Mouse (Mus musculus) gonadal fat pad, adult 2 months (tissue): Measurements from ENCODE around the gene Nfam1. TPM values are rescaled to one million over a fixed set of nuclear protein-coding genes. Genes with fewer than 3 reads are reported as not detected.

Source experiments
- DNase-seq: peaks from one replicate; pipeline ENCODE4 v3.0.0-alpha.2; 2012; ENCODE audit warnings: low read depth
- polyA plus RNA-seq: library from polyadenylated mRNA; depleted of rRNA; stranded (reverse); fragments of >200 nt; gene quantifications from 2 replicates; pipeline ENCODE4 v1.2.3, GENCODE M21; 2012

The Nfam1 gene
- polyA plus RNA-seq, 1 experiment, result 7.3 TPM

DNA sequence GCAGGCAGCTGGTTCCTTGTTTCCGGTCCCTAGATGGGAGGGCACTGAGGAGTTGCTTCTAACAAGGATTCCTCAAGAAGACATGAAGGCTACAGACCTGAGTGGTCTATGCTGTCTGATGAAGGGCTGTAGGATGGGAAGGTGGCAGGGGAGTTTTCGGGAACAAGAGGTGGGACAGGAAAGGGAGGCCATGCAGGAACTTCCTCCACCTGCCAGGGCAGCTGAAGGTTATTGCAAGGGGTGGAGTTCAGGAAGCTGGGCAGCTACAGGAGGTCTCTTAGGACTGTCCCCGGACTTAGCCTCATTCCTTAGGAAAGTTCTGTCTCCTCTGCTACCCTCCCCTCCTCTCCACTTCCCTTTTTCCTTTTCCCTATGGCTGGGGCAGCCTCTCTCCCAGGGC, 5.7 kb upstream of the Nfam1 start:
- DNase-seq, result no peak

- no peak for DNase-seq
Observed at GRCm38 (mm10) chr15:83037755-83038483, 4.8 kb upstream of the Nfam1 start.

DNA sequence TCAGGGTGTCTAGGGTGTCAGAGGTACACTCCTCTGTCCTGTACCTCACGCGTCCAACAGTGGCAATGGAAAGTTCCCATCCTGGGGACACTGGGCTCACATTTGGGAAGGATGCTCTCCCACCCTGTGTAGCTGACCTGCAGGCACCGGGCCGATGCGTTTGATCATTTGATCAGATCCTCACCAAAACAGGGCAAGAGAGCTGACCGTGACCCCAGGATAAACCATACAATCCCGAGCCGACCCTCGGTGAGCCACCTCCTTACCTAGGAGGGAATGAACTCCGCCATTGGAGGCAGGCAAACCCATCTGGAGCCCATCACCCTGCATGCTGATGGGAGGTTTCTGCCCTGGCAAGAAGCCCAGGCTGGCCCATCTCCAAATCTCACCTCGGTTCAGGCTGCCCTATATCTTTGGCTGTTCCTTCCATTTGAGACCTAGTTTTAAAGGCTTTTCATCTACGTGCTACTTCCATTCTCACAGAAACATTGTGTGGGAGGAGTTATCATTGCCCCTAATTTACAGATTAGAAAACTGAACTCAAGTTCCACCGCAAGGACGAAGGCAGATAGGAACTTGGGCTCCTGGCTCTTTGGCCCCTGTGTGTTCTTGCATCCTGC, 3.9 kb upstream of the Nfam1 start:
- no peak for DNase-seq

DNA sequence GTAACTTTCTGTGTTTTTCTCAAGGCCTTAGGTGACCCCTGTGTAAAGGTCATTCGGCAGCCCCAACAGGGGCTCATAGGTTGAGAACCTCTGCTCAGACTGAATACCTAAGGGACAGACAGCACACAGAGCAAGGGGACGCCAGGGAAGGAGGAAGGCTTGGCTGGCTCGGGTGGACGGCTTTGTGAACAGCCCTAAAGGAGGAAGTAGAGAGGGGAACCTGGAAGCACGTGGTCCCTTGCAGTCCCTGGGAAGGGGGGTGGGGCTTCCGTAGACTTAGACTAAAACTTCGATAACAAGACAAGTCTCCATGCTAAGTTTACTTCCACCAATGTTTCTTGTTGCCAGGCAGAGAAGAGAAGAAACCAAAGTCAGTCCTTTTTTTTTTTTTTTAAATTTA, 3.0 kb upstream of the Nfam1 start:
- DNase-seq, result no peak

DNA sequence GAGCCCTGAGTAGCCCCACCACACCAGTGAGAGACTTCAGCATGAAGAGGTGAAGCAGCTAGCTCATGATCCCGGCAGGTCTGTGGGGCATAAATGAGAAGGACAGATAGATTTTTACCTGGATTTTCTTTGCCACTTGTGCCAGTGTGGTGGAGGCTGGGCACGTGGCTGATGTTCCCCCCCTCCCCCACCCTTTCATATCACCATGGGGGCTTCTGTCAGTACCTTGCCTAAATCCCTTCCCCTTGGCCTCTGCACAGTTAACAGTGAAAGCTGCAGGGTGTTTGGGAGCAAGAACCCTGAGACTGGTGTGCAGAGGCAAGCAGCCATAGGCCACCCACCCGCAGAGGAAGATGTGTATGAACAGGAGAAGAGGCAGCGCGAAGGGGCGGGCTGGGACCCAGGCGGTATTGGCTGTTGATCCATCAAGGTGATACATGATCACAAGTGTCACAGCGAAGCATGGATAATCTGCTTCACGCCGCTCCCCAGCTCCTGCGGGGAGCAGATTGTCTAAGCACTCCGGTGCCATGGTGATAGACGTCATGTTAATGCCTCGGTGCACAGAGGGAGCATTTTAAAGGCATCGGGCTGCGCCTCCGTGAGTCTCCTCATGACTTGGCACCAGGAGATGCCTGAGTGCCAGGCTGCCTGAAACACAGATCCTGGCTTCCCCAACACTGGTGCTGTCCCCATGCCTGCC, 1.3 kb upstream of the Nfam1 start:
- no peak for DNase-seq

DNA sequence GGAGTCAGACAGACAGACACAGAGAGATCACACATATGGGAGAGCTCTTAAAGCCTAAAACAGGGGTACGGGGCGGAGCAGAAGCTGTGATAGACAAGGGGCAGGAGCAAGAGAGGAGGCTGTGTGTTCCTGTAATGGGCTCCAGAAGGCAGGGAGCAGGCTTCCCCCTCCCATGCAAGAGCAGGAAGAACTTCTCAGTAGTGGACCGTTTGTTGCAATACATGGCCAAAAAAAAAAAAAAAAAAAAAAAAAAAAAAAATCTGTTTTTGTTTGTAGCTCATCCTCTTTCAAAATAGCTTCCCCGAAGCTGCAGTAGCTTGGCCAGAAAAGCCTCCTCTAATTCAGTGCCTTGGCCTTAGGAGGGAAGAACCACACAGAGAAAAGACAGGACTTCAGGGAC, 2.2 kb downstream of the Nfam1 start:
- no peak for DNase-seq

- DNase-seq, result no peak
Observed at GRCm38 (mm10) chr15:83029725-83030718, 3.1 kb downstream of the Nfam1 start.

- DNase-seq, result no peak
Observed at GRCm38 (mm10) chr15:83026129-83026528, 7.0 kb downstream of the Nfam1 start.

DNA sequence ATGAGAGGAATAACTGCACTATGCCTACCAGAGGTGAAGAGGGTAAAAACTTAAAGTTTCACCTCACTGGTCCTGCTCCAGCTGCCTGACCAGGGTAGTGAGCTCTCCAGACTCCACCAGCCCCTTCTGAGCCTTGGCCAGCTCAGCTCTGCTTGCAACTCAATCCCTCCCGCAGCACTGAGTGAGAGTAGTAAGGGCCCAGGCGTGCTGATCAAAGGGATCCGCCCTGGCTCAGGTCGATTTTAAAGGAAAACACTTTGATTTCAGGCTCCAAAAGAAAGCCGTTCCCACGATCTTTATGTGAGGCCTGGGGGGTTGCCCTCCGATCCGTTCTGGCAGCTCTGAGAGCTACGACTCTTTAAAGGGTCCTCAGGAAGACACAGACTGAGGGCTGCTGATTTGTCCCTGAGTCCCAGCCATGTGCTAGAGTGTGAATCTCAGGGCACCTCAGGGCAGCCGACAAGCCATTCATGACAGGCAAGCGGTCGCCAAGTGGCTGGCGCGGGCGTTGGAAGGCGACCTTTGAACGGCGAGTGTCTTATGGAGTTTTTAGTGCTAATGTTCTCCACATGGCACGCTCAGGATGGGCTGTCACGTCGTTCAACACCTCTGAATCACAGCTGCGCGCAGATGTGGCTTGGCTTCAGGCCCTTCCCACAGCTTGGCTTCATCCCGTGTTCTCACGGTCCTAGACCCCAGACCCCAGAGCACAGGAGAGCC, 7.9 kb downstream of the Nfam1 start:
- no peak for DNase-seq

DNA sequence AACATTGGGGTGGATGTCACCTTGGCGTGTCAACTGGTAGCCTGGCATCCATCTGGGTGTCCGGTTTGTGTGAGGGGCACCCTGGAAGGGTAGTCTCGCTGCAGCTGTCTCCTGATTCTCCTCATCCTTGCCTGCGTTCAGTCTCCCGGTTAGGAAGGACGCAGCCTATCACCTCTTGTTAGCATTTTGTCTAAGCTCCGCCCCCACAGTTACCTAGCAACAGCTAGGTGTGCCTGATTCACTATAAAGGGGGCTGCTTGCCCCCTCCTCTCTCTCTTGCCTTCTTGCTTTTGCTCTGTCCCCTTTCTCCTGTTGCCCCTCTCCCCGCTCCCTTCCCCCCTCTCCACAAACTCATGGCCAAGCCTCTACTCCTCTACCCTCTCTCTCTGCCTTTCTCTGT, 10.2 kb downstream of the Nfam1 start:
- no peak for DNase-seq

GRCm38 (mm10) chr15:83010990-83011664, 22.0 kb downstream of the Nfam1 start:
- no peak for DNase-seq

GRCm38 (mm10) chr15:83010423-83010822, 22.7 kb downstream of the Nfam1 start:
- no peak for DNase-seq

- no peak for DNase-seq
Observed at GRCm38 (mm10) chr15:83009532-83009931, 23.6 kb downstream of the Nfam1 start.

DNA sequence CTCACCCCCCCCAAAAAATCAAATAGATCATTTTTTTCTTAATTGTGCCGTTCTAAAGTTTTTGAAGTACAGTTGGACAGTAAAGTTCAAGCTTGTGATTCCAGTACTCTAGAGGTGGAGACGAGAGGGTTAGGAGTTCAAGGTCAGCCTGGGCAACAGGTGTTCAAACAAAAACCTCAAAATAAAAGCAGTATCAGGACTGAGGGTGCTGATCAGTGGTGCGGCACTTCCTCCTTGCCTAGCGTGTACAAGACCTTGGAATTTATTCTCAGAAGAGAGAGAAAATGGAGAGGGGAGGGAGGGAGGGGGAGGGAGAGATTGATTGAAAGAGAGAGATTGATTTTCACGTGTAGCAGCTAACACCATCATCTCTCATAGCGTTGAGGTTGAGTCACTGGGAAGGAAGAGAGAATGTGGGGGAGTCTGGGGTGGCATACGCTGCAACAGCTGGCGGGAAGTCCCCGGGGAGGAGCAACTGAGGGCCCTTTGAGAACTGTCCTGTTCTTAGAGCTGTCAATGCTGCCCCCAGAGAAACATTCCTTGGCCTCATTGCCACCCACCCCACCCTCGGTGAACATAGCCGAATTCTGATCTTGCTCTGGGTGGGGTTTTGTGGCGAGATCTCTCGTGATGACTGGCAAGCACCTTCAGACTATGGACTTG, 24.2 kb downstream of the Nfam1 start:
- no peak for DNase-seq

GRCm38 (mm10) chr15:83007346-83007920, 25.7 kb downstream of the Nfam1 start:
- no peak for DNase-seq

- DNase-seq, result no peak
Observed at GRCm38 (mm10) chr15:83002665-83003548, 30.2 kb downstream of the Nfam1 start.

- no peak for DNase-seq
Observed at GRCm38 (mm10) chr15:82998811-82999221, 34.3 kb downstream of the Nfam1 start.

- no peak for DNase-seq
Observed at GRCm38 (mm10) chr15:82996431-82996830, 36.7 kb downstream of the Nfam1 start.

DNA sequence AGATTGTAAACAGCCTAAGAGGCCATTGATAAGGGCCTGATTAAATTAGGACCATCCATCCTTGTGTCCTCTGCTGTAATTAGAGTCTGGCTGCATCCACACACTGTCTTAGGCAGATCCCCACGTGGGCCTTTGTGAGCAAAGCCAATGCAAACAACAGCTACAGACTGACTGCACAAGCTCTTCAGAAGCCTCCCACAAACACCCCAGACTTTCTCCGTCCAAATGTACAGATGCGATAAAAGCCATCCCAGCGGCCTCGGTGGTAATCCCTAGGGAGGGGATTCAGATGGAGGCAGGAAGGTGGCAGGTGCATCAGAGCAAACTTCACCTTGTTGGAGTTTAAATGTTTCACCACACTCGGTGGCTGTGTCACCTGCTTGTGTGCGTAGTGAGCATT, 37.9 kb downstream of the Nfam1 start:
- DNase-seq, result no peak
